Mouse (Mus musculus) bone marrow macrophage, adult 2 months (primary cell): ENCODE data around the gene Gm43720. TPM values are rescaled to one million over a fixed set of nuclear protein-coding genes. Genes with fewer than 3 reads are reported as not detected.

Experiments used
- H3K27ac ChIP-seq: 2 replicates; pipeline ENCODE4 v1.5.1; 2012; ENCODE audit warnings: low read depth, low read length; ENCODE audit not compliant: insufficient read depth
- H3K4me1 ChIP-seq: 2 replicates; pipeline ENCODE4 v1.6.1; 2012; ENCODE audit warnings: low read length; ENCODE audit not compliant: control insufficient read depth, insufficient read depth
- H3K4me3 ChIP-seq: 2 replicates; pipeline ENCODE4 v1.5.1; 2012; ENCODE audit warnings: mild to moderate bottlenecking, low read length, moderate library complexity; ENCODE audit not compliant: insufficient read depth
- CTCF ChIP-seq: IDR thresholded peaks from 2 replicates; pipeline ENCODE4 v1.5.1; 2012; ENCODE audit warnings: low read depth, mild to moderate bottlenecking, low read length, moderate library complexity
- POLR2A ChIP-seq: IDR thresholded peaks from 2 replicates; pipeline ENCODE4 v1.6.1; 2012; ENCODE audit warnings: mild to moderate bottlenecking, low read depth, low read length, borderline replicate concordance
- polyA plus RNA-seq: library from polyadenylated mRNA; stranded (reverse); fragments of >200 nt; gene quantifications from 2 replicates; pipeline ENCODE4 v1.2.4, GENCODE M21; 2012; ENCODE audit not compliant: missing spikeins, insufficient read depth, insufficient read length

Gm43720 gene
- polyA plus RNA-seq, 1 experiment = not detected

- no peak for TF ChIP-seq CTCF
- no peak for TF ChIP-seq POLR2A
- H3K27ac ChIP-seq = peak within 1 kb of the TSS; percentile 81
- peaks cover 35% of the 10 kb centered on the region for H3K4me1 ChIP-seq
- H3K4me3 ChIP-seq = peak within 1 kb of the TSS; percentile 80
Measured at GRCm38 (mm10) chr5:138255353-138256093, 24.2 kb downstream of the Gm43720 start, which contains the start of gene Lamtor4. Lamtor4 (plus strand) TSS chr5:138255482.

GRCm38 (mm10) chr5:138253061-138253460, 26.7 kb downstream of the Gm43720 start:
- Histone ChIP-seq H3K4me1 (peaks cover 21% of the 10 kb centered on the region), H3K27ac (no peak overlapping the region), H3K4me3 (no peak overlapping the region)
- TF ChIP-seq CTCF = no peak
- no peak for TF ChIP-seq POLR2A

DNA sequence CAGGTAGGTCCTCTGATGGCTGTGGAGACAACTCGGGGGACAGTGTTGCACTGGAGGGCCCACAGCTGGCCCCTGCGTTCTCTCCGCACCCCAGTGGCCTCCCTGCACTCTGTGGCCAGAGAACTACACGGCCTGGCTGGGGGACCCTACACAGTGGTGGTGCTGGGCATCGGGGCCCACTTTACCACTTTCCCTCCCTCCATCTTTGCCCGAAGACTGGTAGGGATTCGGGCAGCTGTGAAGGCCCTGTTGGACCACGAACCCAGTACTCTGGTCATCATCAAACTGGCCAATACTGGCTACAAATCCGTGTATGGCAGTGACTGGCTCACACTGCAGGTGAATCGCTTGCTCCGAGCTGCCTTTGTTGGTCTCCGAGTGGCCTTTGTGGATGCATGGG, 28.6 kb downstream of the Gm43720 start:
- H3K4me3 ChIP-seq = no peak overlapping the region
- no peak overlapping the region for H3K27ac ChIP-seq
- TF ChIP-seq CTCF = no peak
- H3K4me1 ChIP-seq = peaks cover 7% of the 10 kb centered on the region

GRCm38 (mm10) chr5:138241511-138241910, 38.2 kb downstream of the Gm43720 start:
- Histone ChIP-seq H3K4me1 (no peaks in the 10 kb centered on the region), H3K4me3 (no peak overlapping the region), H3K27ac (no peak overlapping the region)
- no peak for TF ChIP-seq POLR2A
- TF ChIP-seq CTCF = no peak

- peaks cover 20% of the 10 kb centered on the region for H3K4me1 ChIP-seq
- no peak overlapping the region for H3K4me3 ChIP-seq
- no peak for TF ChIP-seq CTCF
- TF ChIP-seq POLR2A = no peak
- no peak overlapping the region for H3K27ac ChIP-seq
Measured at GRCm38 (mm10) chr5:138234224-138234623, 45.5 kb downstream of the Gm43720 start.

DNA sequence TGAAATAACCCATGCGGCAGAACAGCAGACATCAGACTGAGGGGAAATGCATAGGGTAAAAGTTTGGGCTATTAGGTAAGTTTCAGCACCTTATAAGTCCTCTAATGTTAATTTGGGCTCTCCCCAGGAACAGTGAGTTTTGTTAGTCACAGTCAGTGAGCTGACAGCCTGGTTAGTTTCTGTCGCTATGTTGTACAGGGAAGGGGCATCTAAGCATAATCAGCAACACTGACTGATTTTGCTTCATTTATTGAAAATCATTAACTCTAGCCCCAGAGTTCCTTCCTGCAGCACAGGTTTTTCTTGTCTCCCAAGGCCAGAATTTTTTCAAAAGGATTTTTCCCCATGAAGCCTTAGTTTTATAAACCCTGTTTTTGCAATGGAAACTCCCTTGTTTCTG, 46.0 kb downstream of the Gm43720 start:
- Histone ChIP-seq H3K27ac (no peak overlapping the region), H3K4me3 (no peak overlapping the region), H3K4me1 (peaks cover 23% of the 10 kb centered on the region)
- TF ChIP-seq POLR2A (no peak), CTCF (no peak)

DNA sequence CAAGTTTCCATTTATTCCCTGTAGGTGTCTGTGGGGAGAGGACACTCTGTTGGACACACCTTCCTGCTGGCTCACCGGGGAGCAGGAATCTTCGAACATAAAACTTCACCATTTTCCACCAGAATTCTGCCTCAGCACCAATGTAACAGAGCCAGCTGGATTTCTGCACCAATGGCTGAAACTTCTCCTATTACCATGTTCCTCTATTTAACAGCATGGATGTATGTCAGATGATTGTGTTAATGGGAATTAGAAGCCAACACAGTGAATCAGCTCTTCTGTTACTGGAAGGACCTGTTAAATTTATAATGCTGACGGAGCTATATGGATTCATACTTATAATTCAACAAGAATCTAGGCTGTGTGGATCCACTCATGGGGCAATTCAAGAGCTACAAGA, 50.2 kb downstream of the Gm43720 start:
- no peak overlapping the region for H3K4me3 ChIP-seq
- peaks cover 39% of the 10 kb centered on the region for H3K4me1 ChIP-seq
- TF ChIP-seq POLR2A (no peak), CTCF (no peak)
- peak overlapping the region; percentile 74 for H3K27ac ChIP-seq

DNA sequence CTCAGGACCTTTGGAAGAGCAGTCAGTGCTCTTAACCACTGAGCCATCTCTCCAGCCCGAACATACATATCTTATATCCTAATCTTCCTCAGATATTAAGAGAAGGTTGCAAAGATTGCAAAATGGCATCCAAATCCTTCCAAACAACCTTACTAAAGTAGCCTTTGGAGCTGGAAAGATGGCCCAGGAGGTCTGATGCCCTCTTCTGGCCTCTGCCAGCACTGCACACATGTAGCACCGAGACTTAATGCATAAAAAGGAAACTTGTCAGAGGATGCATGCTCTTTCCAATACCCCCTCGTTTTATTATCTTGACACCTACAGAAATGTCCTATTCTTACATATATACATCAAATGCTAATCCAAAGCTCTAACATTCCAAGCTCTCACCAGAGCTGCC, 51.7 kb downstream of the Gm43720 start:
- Histone ChIP-seq H3K4me1 (peaks cover 39% of the 10 kb centered on the region), H3K4me3 (no peak overlapping the region), H3K27ac (no peak overlapping the region)
- TF ChIP-seq CTCF (no peak), POLR2A (no peak)

DNA sequence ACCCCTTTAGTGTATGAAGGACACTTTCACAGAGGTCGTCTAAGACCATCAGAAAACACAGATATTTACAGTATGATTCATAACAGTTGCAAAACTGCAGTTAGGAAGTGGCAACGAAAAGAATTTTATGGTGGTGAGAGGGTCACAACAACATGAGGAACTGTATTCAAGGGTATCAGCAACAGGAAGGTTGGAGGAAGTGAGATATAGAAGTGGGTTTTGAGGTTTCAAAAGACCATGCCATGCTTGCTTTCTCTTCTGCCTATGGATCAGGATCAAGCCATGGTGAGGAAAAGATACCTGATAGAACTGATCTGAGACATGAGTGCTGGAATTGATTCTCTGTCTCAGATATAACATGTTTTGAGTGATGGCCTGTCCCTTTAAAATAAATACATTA, 52.4 kb downstream of the Gm43720 start:
- peaks cover 39% of the 10 kb centered on the region for H3K4me1 ChIP-seq
- no peak overlapping the region for H3K4me3 ChIP-seq
- peak overlapping the region; percentile 47 for H3K27ac ChIP-seq
- TF ChIP-seq CTCF = no peak
- no peak for TF ChIP-seq POLR2A

DNA sequence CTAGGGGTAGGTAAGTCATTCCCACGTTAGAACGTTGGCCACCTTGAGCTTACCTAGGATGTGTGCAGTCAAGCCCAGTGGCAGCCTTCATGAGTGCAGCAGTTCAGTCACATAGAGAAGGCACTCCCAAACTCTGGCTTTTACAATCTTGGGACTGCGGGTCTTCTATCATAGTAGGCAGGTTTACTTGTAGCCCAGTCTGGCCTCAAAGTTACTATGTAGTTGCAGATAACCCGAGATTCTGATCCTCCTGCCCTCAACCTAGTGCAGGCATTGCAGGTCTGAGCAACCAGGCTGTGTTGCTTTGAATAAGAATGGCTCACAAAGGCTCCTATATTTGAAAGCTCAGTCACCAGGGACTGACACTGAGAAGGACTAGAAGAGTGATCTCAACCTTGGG, 53.3 kb downstream of the Gm43720 start:
- TF ChIP-seq POLR2A (no peak), CTCF (no peak)
- peaks cover 35% of the 10 kb centered on the region for H3K4me1 ChIP-seq
- no peak overlapping the region for H3K4me3 ChIP-seq
- H3K27ac ChIP-seq = peak overlapping the region; percentile 47; the same call in 1 of the 2 replicates
